Comparison of ENCODE assay signal across 7 mouse cellular contexts in the genomic region with DNA sequence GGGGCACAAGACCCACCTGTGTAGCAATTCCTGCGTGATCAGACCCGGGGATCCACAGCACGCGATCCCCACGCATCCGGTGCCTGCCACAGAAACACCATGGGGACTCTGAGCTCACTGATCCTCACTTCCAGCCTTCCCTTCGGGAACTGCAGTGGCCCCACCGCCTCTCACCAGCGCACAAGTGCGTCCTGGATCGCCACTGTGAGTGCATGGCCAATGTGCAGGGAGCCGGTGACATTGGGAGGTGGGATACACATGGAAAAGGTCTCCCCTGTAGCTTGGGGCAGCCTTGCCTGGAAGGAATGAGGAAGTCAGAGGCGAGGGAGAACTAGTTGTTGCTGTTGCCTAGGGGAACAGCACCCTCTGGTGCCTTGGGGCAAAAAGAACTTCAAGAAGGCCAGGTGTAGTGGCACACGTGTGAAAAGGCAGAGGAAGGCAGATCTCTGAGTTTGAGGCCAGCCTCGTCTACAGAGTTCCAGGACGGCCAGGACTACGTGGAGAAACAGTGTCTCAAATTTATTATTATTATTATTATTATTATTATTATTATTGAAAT. TPM values are rescaled to one million over a fixed set of nuclear protein-coding genes. Genes with fewer than 3 reads are reported as not detected.
DNase-seq lines count a peak whose midpoint lies in the region; ATAC-seq and TF ChIP-seq lines count a peak whose summit lies in the region.

No protein-coding gene starts in this region.

- H3K4me2 ChIP-seq in midbrain, embryonic 15.5 days = no peak overlapping the region

- H3K27ac ChIP-seq in midbrain, embryonic 10.5 days (replicated peaks) = no peak overlapping the region
- H3K27ac ChIP-seq in midbrain, embryonic 15.5 days = no peak overlapping the region
- no peak overlapping the region for H3K27ac ChIP-seq in embryonic fibroblast, embryonic 13.5 days (ENCODE audit: insufficient read depth, low read length)

- POLR2A ChIA-PET in Patski (lab: Charles Lee) = interaction anchor here (0.7 to 0.9 kb wide), 3 partner anchors 11 to 35 kb away, joined by 3 to 5 read pairs (median 3); no protein-coding TSS in a partner anchor

- H3K27me3 ChIP-seq in midbrain, embryonic 10.5 days (ENCODE audit: low read depth, poor library complexity, severe bottlenecking) = no peaks in the 10 kb centered on the region
- no peaks in the 10 kb centered on the region for H3K27me3 ChIP-seq in midbrain, embryonic 15.5 days (replicated peaks)
- no peaks in the 10 kb centered on the region for H3K27me3 ChIP-seq in Patski

- no peak overlapping the region for H3K9ac ChIP-seq in midbrain, embryonic 15.5 days

- peaks cover 25% of the 10 kb centered on the region for H3K4me1 ChIP-seq in midbrain, embryonic 10.5 days
- H3K4me1 ChIP-seq in midbrain, embryonic 15.5 days = peaks cover 14% of the 10 kb centered on the region
- H3K4me1 ChIP-seq in embryonic fibroblast, embryonic 13.5 days (ENCODE audit: control insufficient read depth, insufficient read depth, low read length) = no peaks in the 10 kb centered on the region

- H3K4me3 ChIP-seq in midbrain, embryonic 10.5 days = peak overlapping the region; percentile 26
- no peak overlapping the region for H3K4me3 ChIP-seq in midbrain, embryonic 15.5 days
- no peak overlapping the region for H3K4me3 ChIP-seq in embryonic fibroblast, embryonic 13.5 days (ENCODE audit: insufficient read depth, low read length)

- in situ Hi-C loops in Patski (cut with MboI; ENCODE audit: low pct_unique_long_range_greater_than_20kb) = loop anchor here (5.0 kb wide), 1 partner anchor 84 kb away; no protein-coding TSS in a partner anchor

- H3K9me3 ChIP-seq in midbrain, embryonic 10.5 days (replicated peaks) = no peaks in the 10 kb centered on the region
- H3K9me3 ChIP-seq in midbrain, embryonic 15.5 days = no peaks in the 10 kb centered on the region

- 84% methylated on average over 17 of the region's 17 CpGs for WGBS in midbrain, embryonic 10.5 days
- 81% methylated on average over 17 of the region's 17 CpGs for WGBS in midbrain, embryonic 15.5 days

- no peak for DNase-seq in midbrain, embryonic 10.5 days (ENCODE audit: low spot score)
- peak; percentile 28 for DNase-seq in Patski (ENCODE audit: low read depth, low spot score)
- DNase-seq in left cerebral cortex, postnatal 36 days (ENCODE audit: low spot score in 2 of 2) = peak; percentile 31 to 50
- DNase-seq in naive thymus-derived CD4-positive, alpha-beta T cell, adult 2 months (ENCODE audit: low read depth) = peak; percentile 42
- DNase-seq in gastrocnemius, adult 18-20 months (ENCODE audit: low spot score) = no peak

- intact Hi-C loops in left cerebral cortex, postnatal 36 days (cut with DNase I) = loop anchor here (2.0 to 5.0 kb wide), 2 partner anchors 31 to 84 kb away; no protein-coding TSS in a partner anchor

- TF ChIP-seq POLR2A in embryonic fibroblast, embryonic 13.5 days (IDR thresholded peaks at IDR 0.05; ENCODE audit: low read depth, low read length) = no peak

- TF ChIP-seq CTCF in Patski (IDR thresholded peaks at IDR 0.05) = no peak
- TF ChIP-seq CTCF in embryonic fibroblast, embryonic 13.5 days (IDR thresholded peaks at IDR 0.05; ENCODE audit: borderline replicate concordance, insufficient read depth, low read length) = peak; percentile 77; the same call in 1 of the 2 replicates

- H3K36me3 ChIP-seq in midbrain, embryonic 10.5 days = peaks cover 64% of the 10 kb centered on the region
- 0 out of 2 replicates have a peak, but pooled peaks cover 5% of the 10 kb centered on the region for H3K36me3 ChIP-seq in midbrain, embryonic 15.5 days (replicated peaks)

- no peak for ATAC-seq in midbrain, embryonic 15.5 days (replicated peaks)
- ATAC-seq in Patski = peak; percentile 62

- CTCF ChIA-PET in Patski (lab: Charles Lee) = interaction anchor here (0.8 to 3.9 kb wide), 16 partner anchors 13 to 88 kb away, joined by 3 to 30 read pairs (median 4); no protein-coding TSS in a partner anchor

RNA-seq across cellular contexts. Expression of a gene that starts 1.4 kb away (rescaled TPM):
- polyA plus RNA-seq in midbrain, embryonic 10.5 days (2016; fragmentation: Nextera tagmentation; extraction: Ambion mirVana) = 19.3 and 20.6 TPM in 2 replicates
- 16.3 and 16.5 TPM in 2 replicates for polyA plus RNA-seq in midbrain, embryonic 15.5 days (2015; fragmentation: Nextera tagmentation; extraction: Ambion mirVana)
- polyA plus RNA-seq in Patski (2021) = 34.4 TPM
- polyA plus RNA-seq in embryonic fibroblast, embryonic 13.5 days (2011; ENCODE audit: insufficient read length, low read depth, missing spikeins) = 12.3 and 14.3 TPM in 2 replicates
- total RNA-seq in left cerebral cortex, postnatal 36 days (2021) = 10 to 100 TPM; 30.1 to 40.0 TPM
- total RNA-seq in gastrocnemius, adult 18-20 months (2021) = 10 to 100 TPM in 1 of 2 experiments, 1 to 10 TPM in 1; 9.8 to 13.7 TPM

RNA-seq across cellular contexts. Expression of a gene that starts 7.5 kb away (rescaled TPM):
- 50.1 and 52.3 TPM in 2 replicates for polyA plus RNA-seq in midbrain, embryonic 10.5 days (2016; fragmentation: Nextera tagmentation; extraction: Ambion mirVana)
- 27.6 and 29.5 TPM in 2 replicates for polyA plus RNA-seq in midbrain, embryonic 15.5 days (2015; fragmentation: Nextera tagmentation; extraction: Ambion mirVana)
- polyA plus RNA-seq in Patski (2021) = 30.5 TPM
- 28.7 and 40.5 TPM in 2 replicates for polyA plus RNA-seq in embryonic fibroblast, embryonic 13.5 days (2011; ENCODE audit: insufficient read length, low read depth, missing spikeins)
- total RNA-seq in left cerebral cortex, postnatal 36 days (2021) = 10 to 100 TPM; 26.8 to 29.9 TPM
- 10 to 100 TPM; 17.7 to 18.9 TPM for total RNA-seq in gastrocnemius, adult 18-20 months (2021)

RNA-seq across cellular contexts. Expression of a gene that starts 22.5 kb away (rescaled TPM):
- 0.17 and 0.22 TPM in 2 replicates for polyA plus RNA-seq in midbrain, embryonic 10.5 days (2016; fragmentation: Nextera tagmentation; extraction: Ambion mirVana)
- polyA plus RNA-seq in midbrain, embryonic 15.5 days (2015; fragmentation: Nextera tagmentation; extraction: Ambion mirVana) = not detected in 2 replicates
- polyA plus RNA-seq in Patski (2021) = not detected
- polyA plus RNA-seq in embryonic fibroblast, embryonic 13.5 days (2011; ENCODE audit: insufficient read length, low read depth, missing spikeins) = 0.18 and 0.19 TPM in 2 replicates
- not detected for total RNA-seq in left cerebral cortex, postnatal 36 days (2021)
- total RNA-seq in gastrocnemius, adult 18-20 months (2021) = not detected

RNA-seq across cellular contexts. Expression of a gene that starts 38.4 kb away (rescaled TPM):
- 142 and 193 TPM in 2 replicates for polyA plus RNA-seq in midbrain, embryonic 10.5 days (2016; fragmentation: Nextera tagmentation; extraction: Ambion mirVana)
- polyA plus RNA-seq in midbrain, embryonic 15.5 days (2015; fragmentation: Nextera tagmentation; extraction: Ambion mirVana) = 107 and 118 TPM in 2 replicates
- polyA plus RNA-seq in Patski (2021) = 230 TPM
- polyA plus RNA-seq in embryonic fibroblast, embryonic 13.5 days (2011; ENCODE audit: insufficient read length, low read depth, missing spikeins) = 42.9 and 46.3 TPM in 2 replicates
- 10 to 100 TPM; 52.5 to 69.9 TPM for total RNA-seq in left cerebral cortex, postnatal 36 days (2021)
- 10 to 100 TPM; 12.4 to 17.1 TPM for total RNA-seq in gastrocnemius, adult 18-20 months (2021)

RNA-seq across cellular contexts. Expression of a gene that starts 39.6 kb away (rescaled TPM):
- not detected in 2 replicates for polyA plus RNA-seq in midbrain, embryonic 10.5 days (2016; fragmentation: Nextera tagmentation; extraction: Ambion mirVana)
- polyA plus RNA-seq in midbrain, embryonic 15.5 days (2015; fragmentation: Nextera tagmentation; extraction: Ambion mirVana) = not detected in 2 replicates
- not detected for polyA plus RNA-seq in Patski (2021)
- not detected in 2 replicates for polyA plus RNA-seq in embryonic fibroblast, embryonic 13.5 days (2011; ENCODE audit: insufficient read length, low read depth, missing spikeins)
- total RNA-seq in left cerebral cortex, postnatal 36 days (2021) = not detected
- not detected for total RNA-seq in gastrocnemius, adult 18-20 months (2021)

Comparison
In these comparisons a context has a peak if more than half of its experiments do, and no peak if none do; other contexts are left out.
1. DNase-seq: peak in Patski (single experiment), left cerebral cortex, postnatal 36 days (2 of 2) and naive thymus-derived CD4-positive, alpha-beta T cell, adult 2 months (single experiment); none in midbrain, embryonic 10.5 days (single experiment) and gastrocnemius, adult 18-20 months (single experiment).